Mouse (Mus musculus) mouse trophoblast stem cell (cell line): ENCODE data around the gene Foxa2.

Experiments
- in situ Hi-C, 2 experiments: fragments of 300-500 bp; cut with MseI, MboI; formaldehyde crosslinking; loops; 2 replicates in 1 of 2; 3 replicates in 1 of 2; pipeline ENCODE4 v1.15.1; 2025

Foxa2 gene

DNA sequence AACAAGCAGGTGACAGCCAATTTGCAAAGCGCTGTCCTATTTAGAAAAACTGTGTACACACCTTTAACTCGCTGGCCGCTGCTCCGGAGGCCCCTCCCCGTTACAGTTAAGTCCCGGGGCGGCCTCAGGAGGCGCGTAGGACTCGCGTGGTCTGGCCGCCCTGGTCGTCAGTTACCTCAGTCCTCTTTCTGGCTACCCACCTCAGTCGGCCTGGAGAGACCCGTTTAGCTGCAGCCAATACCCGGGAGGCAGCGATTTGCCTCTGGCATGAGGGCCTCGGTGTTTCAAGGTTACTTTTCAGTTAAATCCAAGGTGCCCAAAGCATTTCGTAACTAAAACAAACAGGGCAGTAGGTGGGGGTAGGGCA, at the start of gene Foxa2:
Gene Foxa2, minus strand, starts transcription at position 171 of the 367 bp plus-strand sequence.
- in situ Hi-C loops, result loop anchor here (10.0 kb wide), 1 partner anchor 242 kb away; no protein-coding TSS in a partner anchor

DNA sequence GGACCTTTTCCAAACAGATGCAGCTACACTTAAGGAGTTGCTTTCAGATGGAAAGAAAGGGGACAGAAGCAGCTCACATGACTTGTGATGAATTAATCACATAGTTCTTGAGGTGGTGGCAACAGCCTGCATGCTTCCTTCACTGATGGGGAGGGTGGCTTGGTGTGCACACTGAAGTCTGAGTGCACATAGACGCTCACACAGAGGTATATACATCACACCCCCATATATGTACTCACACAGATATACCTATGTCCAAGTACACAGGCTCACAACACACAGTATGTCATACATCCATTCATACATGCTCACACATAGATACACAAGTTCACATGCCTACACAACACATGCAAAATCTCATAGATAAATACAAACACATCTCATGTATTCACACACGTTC, 45.3 kb upstream of the Foxa2 start:
- in situ Hi-C loops, result no loop called here

DNA sequence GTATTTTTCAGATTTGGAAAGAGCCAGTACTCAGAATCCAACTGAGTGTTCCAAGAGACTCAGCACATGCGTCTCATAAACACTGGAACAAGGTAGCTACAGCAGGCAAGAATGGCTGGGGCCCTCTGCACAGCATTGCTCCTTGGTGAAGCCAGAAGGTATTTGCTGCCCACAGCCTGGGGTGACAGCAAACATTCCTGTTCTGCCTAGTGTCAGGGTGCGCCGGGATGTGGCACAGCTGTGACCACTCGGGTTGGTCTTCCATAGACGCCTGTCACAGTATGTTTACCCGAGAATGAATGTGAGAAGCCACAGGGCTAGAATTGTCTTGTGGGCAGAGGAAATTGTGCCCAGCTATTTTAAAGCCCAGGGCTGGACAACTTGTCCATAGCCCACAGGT, 44.9 kb upstream of the Foxa2 start:
- in situ Hi-C loops, result no loop called here

DNA sequence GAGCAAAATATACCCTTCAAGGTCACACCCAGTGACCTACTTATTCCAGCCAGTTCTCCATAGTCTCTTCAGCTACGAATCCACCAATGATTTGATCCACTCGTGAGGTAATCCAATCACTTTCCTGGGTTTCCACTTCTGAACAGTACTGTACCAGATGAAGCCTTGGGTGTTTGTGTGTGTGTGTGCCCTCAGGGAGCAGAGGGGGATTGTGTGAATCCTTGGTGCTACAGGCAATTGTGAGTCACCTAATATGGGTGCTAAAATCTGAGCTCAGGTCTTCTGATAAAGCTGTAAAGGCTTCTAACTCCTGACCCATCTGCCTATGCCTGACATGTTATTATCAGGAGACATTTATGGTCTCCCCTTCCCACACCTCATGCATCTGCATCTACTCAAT, 43.3 kb upstream of the Foxa2 start:
- in situ Hi-C loops, result no loop called here

DNA sequence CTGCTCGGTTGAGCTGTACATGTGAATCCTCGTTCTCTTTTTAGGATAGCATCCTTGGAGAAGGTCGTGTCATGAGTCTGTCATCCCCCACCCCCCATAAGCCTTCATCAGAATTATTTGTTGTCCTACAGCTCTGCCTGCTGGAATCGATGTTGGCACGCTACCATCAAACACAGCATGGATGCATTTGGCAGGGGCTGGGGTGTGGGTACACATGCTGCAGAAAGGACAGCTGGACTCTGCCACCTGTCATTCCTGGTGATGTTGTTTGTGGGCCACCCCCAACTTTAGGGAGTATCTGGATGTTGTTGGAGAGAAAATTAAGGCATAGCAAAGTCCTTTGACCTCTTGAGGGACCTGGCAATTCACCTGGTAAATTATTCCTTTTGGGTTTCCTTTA, 38.8 kb upstream of the Foxa2 start:
- in situ Hi-C loops, result no loop called here

DNA sequence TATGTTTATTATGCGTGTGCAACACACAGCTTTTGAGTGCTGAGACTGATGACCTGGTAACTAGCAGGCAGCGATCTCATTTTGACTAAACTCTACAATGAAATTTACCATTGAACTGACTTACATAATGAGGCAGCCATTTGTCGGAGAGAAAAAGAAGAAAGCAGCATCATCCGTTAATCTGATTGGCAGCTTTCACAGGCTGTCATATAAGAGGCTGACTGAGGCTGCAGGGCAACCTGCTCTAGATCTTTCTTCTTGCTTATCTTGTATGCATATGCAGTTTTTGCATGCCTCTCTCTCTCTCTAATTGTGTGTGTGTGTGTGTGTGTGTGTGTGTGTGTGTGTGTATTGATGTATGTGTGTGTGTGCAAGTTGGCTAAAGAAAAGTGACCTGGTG, 38.4 kb upstream of the Foxa2 start:
- in situ Hi-C loops, result no loop called here

DNA sequence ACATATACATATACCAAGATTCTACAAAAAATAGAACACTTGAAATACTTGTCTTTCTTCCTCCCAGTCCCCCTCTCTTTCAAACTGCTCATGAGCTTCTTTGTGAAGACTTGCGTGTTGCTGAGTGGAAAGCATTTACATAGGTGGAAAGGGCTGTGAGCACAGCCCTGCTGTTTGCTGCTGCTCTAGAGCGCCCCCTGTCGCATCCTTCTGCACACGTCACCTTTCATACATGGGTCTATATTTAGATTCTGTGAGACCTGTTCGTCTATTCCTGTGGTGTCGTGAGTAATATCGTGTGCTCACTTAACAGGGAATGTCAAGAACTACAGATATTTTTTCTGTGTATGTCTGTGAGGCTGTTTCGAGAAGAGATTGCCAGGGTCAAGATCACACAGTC, 35.5 kb upstream of the Foxa2 start:
- in situ Hi-C loops, result no loop called here

DNA sequence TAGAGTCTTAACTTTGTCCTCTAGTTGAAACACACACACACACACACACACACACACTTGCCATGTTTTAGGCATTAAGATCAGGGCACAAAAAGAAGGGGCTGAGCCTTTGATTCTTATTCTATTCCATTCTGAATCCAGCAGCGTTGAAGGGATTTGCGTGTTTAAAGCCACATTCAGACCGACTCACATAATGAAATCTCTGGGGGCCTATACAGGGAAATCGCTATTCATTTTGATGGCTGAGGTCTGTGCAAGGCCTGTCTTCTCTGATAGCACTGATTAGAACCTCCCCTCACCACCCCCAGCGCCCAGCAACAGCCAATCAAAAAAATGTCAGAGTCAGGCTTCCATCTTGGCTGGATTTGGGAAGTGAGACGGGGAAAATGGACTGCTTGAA, 13.9 kb upstream of the Foxa2 start:
- in situ Hi-C loops, result no loop called here

DNA sequence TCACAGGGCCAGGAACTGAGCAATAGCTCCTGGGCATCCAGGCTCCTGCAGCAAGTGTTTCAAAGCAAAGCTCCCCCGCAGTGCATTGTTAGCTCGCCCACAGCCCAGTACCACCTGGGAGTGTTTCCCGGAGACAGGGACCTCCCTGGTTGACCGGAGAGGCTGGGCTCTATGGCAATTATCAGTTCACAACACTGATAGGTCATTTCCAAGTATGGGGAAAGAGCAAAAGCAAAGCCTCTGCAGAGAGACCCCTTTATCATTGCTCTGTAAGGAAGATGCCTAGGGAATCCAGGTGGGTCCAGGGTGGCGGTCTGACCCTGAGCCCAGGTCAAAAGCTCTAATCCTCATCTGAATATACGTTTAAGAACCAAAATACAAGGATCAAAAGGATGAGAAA, 6.6 kb upstream of the Foxa2 start:
- in situ Hi-C loops, result no loop called here

DNA sequence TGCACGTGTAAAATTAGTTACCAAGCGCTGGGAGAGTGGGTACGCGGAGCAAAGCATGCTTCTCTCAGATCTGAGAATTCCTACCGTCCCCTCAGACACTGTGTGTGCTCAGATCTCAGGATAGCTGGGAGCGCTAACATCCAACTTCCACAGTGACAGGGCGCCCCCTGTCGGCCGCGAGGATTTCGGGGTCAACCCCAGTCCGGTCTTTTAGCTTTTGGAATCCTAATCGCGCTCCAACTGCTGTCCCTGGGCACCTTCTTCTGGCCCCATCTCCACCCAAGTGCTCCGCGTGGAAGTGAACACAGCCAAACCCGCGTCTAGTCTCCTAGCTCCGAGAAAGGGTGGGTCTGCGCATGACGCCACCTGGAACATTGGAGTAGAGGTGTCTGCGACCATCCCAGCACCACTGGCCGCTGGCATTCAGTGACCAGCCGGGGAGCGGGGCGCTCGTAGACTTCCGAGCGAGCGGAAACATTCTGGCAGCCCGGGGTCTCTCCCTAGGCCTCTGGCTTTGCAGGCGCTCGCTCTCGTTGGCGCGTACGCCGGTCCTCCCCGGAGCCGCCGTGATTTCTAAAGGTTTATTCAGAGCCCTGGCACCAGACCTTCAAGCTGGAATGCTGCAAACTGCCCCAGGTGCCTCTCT, 1.8 kb upstream of the Foxa2 start:
- in situ Hi-C loops, result loop anchor here (10.0 kb wide), 1 partner anchor 244 kb away; no protein-coding TSS in a partner anchor

DNA sequence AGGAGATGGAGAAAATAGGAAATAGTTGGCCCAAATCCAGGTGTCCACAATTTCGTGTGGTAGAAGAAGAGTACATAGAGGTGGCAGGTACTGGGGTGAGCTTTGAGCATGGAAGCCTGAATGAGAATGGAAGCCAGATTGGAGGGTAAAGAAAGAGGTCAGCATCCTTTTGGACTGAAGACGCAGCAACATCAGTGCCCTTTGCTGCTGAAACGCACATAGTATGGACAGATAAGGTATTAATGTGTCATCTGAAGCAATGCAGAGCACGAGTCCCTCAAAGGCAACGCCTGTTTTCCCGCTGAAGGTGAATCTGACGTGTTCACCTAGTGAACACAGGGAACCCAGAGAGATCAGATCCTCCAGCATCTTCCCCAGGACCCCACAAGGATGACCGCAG, 842 bp upstream of the Foxa2 start:
- in situ Hi-C loops, result loop anchor here (10.0 kb wide), 1 partner anchor 243 kb away; no protein-coding TSS in a partner anchor

DNA sequence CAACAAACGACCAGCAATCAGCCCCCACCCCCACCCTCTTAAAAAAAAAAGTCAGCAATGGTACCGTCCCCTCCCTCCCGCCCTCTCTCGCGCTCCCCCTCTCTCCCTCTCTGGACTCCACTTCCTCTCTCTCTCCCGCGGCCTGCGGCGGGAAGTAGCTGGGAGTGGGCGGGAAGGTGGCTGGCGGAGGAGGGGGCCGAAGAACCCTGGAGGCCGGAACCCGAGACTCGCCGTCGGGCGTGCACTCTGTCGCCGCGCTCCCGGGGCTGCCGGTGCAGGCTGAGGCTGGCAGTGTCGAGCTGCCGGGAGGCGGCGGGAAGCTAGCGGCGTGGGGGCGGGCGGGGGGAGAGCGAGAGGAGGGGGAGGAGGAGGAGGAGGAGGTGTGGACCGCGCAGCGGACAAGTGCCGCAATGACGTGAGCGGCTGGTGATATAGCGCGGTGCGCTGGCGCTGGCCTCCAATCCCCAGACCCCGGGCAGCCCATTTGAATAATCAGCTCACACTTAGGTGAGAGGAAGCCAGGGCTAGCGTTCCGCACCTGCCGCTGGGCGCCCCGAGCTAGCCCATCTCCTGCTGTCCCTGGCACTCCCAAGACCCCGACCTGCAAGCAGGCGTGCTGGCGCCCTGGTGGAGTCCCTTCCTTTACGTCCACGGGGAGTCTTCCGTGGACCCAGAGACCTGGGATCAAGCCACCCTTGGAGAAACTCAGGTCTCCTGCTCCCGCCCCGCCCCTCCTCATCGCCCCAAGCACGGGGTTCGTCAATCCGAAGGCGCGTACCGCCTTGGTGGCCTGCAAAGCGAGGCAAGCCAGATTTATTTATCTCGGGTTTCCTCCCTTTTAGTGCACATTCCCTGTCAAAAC, 601 bp downstream of the Foxa2 start:
- in situ Hi-C loops, result loop anchor here (10.0 kb wide), 1 partner anchor 241 kb away; no protein-coding TSS in a partner anchor

DNA sequence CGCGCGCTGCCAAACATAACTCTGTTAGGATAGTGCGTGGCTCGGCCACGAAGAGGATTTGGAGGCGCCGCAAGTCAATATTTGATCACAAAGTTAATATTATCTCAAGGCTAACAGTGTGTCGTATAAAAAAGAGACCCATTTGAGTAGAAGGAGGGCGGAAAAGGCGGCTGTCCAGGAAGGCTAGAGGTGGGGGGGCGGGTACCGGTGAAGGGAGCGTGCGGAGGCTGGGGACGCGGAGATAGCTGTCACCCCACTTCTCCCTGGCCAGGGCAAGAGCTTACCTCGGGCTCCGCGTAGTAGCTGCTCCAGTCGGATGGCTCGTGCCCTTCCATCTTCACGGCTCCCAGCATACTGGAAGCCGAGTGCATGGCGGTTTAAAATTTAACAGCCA, 1.2 kb downstream of the Foxa2 start:
- in situ Hi-C loops, result loop anchor here (10.0 kb wide), 1 partner anchor 241 kb away; no protein-coding TSS in a partner anchor

DNA sequence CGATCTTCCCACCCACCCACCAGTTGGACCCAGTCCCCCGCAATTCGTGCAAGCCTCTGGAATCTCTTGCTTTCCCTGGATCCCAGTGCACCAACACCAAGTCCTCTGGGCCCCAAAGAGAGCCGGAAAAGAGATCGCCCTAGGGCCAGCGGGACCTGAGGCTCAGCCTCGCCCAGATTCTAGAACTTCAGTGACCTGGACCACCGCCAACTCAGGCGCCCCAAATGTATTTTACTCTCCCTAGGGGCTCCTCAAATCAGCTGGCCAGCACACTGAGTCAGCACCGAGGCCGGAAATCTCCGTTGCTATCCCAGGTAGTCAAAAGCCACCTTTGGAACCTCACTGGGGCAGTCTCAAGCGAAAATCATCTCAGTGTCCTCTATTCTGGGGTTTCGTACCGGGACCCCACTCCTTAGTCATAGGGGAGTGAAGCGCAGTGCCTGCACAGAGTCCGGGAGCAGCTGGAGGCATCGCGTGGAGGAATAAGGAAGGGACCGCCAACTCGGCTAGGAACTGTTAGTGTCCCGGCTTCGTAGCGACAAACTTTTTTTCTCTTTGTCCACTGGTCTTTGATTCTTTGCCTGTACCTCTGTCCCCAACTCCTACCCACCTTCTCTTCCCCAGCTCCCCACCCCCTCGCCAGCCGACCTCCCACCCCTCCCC, 1.8 kb downstream of the Foxa2 start:
- in situ Hi-C loops, result loop anchor here (10.0 kb wide), 1 partner anchor 240 kb away; no protein-coding TSS in a partner anchor

DNA sequence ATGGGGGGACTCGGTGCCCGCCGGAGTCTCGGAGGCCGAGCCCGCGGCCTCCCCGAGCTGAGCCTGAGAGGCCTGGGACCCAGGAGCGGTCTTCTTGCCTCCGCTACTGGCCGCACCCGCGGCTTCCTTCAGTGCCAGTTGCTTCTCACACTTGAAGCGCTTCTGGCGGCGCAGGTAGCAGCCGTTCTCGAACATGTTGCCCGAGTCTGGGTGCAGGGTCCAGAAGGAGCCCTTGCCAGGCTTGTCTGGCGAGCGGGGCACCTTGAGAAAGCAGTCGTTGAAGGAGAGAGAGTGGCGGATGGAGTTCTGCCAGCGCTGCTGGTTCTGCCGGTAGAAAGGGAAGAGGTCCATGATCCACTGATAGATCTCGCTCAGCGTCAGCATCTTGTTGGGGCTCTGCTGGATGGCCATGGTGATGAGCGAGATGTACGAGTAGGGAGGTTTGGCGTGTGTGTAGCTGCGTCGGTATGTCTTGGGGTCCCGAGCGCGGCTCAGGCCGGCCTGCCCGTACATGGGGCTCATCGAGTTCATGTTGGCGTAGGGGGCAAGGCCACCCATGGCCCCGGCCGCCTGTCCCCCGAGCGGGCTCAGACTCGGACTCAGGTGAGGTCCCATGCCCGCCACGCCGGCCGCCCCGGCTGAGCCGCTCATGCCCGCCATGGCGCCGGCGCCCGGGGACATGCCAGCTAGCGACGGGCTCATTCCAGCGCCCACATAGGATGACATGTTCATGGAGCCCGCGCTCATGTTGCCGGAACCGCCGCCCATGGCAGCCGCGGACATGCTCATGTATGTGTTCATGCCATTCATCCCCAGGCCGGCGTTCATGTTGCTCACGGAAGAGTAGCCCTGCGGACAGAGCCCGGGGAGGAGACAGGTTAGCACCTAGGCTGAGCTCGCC, 2.5 kb downstream of the Foxa2 start:
- in situ Hi-C loops, result loop anchor here (10.0 kb wide), 1 partner anchor 239 kb away; no protein-coding TSS in a partner anchor

DNA sequence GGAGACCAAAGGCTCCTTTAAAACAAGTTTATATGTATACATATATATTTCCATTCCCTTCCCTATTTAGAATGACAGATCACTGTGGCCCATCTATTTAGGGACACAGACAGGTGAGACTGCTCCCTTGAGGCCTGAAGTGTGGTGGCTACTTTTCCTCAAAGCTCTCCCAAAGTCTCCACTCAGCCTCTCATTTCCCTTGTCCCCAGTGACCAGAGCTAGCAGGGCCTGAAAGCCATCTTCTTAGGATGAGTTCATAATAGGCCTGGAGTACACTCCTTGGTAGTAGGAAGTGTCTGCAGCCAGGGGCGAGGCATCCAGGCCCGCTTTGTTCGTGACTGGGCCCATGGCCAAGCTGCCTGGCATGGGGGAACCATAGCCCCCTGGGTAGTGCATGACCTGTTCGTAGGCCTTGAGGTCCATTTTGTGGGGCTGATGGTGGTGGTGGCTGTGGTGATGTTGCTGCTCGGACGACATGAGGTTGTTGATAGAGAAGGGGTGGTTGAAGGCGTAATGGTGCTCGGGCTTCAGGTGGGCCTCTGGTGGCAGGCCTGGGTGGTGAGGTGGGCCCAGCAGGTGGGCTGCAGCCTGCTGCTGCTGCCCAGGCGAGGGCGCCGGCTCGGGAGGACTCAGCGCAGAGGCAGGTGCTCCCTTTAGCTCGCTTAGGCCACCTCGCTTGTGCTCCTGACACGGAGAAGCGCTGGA, 3.3 kb downstream of the Foxa2 start:
- in situ Hi-C loops, result loop anchor here (10.0 kb wide), 1 partner anchor 239 kb away; no protein-coding TSS in a partner anchor

DNA sequence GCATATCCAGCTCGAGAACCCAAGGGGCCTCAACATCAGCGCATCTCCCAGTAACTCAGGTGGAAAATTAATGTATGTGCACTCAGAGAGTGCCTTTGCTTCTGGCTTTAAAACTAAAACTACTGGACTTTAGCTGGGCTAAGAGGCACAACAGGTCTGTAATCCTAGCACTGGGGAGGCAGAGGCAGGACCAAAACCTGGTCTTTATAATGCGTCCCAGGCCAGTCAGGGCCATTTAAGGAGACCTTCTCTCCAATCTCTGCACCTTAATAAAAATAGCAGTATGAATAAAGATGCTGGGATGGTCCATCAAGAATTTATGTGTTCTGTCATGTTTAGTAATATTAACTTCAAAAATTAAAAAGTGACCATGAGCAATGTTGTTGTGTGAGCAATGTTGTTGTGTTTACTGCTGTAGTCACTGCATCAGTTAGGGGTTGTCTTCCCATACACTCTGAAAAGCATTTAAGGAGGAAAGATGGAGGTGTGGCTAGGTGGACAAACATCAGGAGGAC, 4.6 kb downstream of the Foxa2 start:
- in situ Hi-C loops, result loop anchor here (10.0 kb wide), 1 partner anchor 237 kb away; no protein-coding TSS in a partner anchor

DNA sequence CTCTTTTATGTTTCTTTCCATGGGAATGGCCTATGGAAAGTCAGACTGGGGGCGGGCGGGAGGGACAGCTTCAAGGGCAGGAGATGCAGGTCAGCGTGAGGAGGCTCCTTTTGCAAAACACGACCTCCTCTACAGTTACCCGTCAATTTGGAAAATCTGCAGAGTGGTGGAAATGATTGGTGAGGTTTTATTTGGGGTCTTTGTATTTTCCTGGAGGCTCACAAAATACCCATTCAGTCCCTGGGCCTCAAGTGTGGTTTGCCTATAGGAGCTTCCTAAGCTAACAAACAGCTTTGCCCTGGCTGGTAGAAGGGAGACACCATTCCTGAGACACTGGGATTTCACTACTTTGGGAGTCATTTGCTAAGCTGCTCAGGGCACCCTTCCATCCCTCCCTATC, 5.4 kb downstream of the Foxa2 start:
- in situ Hi-C loops, result loop anchor here (10.0 kb wide), 1 partner anchor 237 kb away; no protein-coding TSS in a partner anchor

DNA sequence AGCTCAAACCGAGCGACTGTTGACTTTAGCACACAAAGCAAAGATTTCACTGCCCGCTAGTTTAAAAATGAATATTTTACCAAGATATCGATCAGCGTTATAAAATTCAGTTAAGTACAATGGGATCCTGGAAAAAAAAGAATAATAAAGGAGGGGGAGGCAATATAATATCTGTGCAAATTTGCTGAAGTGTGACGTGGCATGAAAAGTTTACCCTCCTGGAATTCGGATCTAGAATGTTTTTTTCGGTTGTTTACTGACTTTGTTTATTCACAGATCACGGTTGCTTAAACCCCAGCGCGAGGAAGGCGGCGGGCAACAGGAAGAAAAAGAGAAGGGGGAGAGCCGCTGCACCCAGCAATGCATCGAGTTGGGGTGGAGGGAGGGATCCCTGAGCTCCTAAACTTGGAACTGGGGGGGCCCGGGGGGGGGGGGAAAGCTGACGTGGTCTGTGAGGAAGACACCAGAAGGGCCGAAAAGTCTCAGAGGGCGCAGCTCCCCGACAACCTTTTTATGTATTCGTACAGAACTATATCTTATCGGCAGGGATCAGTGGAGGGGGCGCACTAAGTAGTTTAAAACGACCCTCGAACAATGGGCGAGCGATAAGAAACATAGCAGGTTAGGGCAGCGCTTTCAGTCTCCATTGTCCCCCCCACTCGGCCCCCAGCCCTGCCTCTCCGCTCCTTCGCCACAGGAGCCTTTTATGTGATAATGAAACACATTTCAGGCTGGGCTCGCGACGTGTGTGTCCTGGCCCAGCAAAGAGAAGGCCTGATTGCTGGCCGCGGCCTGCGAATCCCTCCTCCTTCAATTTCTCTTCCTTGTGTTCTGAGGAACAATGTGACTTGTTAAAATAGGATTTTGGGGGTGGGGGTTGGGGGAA, 6.3 kb downstream of the Foxa2 start:
- in situ Hi-C loops, result loop anchor here (10.0 kb wide), 1 partner anchor 236 kb away; no protein-coding TSS in a partner anchor
